Mouse (Mus musculus): ENCODE data around the gene Epb41l2. TPM values are rescaled to one million over a fixed set of nuclear protein-coding genes. Genes with fewer than 3 reads are reported as not detected.

Gene Epb41l2
- polyA plus RNA-seq (2012; rRNA removed) = 47.5 and 52.5 TPM in 2 replicates

DNA sequence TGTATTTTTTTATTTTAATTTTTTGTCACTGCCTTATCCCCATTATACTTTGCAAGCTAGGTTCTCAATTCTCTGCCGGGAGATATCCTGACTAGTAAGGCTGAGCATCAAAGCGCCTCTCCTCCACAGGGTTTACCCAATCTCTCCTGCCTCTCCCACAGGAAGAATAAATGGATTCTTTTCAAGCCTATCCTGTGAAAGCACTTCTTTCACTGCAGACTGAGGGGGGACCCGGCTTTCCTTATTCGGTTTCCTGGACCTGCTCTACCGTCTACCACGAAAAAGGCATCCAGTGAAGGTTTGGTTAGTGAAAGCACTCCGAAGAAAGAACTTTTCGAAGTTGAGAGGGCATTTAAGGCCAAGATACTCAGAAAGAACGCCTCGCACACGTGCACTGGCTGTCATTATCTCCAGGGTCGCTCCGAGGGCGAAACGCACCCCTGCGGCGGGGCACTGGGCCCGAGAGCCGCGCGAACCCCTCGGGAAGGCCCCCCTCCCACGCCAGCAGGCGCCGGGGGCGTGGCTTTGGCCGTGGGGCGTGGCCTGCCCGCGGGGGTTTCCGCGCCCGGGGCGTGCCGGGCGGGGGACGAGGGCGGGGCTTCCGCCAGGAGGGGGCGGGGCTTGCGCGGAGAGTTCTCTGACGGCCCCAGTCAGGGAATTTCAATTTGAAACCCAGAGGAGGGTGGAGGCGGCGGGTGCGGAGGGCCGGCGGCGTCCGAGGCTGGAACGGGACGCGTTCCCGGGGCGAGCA is at the start of gene Epb41l2:
Gene Epb41l2, plus strand, starts transcription at position 591 of the 751 bp plus-strand sequence.
- no peaks in the 10 kb centered on the region for H3K36me3 ChIP-seq (ENCODE audit: control insufficient read depth, insufficient read depth, low read length)
- H3K27ac ChIP-seq (ENCODE audit: control insufficient read depth, insufficient read depth, low read length) = no peak within 1 kb of the TSS
- no peaks in the 10 kb centered on the region for H3K27me3 ChIP-seq (ENCODE audit: control insufficient read depth, insufficient read depth, low read length)
- 3% methylated on average over 55 of the region's 55 CpGs for WGBS
- peak within 1 kb of the TSS; percentile 82 for H3K4me3 ChIP-seq (ENCODE audit: control insufficient read depth, insufficient read depth, low read length)
- peak; percentile 95 for DNase-seq
- no peaks in the 10 kb centered on the region; the same call in 1 of the 2 replicates for H3K4me1 ChIP-seq (replicated peaks; ENCODE audit: control insufficient read depth, insufficient read depth, low read length)
- TF ChIP-seq CTCF (IDR thresholded peaks at IDR 0.05; ENCODE audit: borderline replicate concordance, control insufficient read depth, extremely low read depth, insufficient read depth, low read length, poor library complexity) (peak; percentile 34; the same call in 1 of the 2 replicates), POLR2A (IDR thresholded peaks at IDR 0.05; ENCODE audit: control insufficient read depth, extremely low read depth, insufficient read depth, low read length, poor library complexity) (peak; percentile 82; the same call in 1 of the 2 replicates)

DNA sequence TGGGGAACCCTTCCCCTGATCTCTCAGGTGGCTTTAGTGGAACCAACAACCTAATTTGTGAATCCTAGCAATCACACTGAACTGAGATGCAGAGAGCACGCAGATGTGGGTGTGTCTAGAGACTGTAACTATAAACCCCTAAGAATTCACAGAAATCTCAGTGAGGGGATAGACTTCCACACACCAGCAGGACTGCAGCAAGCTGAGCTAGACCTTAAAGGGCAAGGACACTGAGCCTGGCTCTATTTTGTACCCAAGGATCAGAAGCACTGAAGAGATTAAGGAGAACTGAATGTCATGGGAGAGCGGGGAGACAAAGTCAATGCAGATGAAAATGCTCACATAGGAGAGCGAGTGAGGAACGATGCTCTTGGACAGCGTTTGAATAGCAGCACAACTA is 49.6 kb upstream of the Epb41l2 start:
- no peaks in the 10 kb centered on the region for H3K27me3 ChIP-seq (ENCODE audit: control insufficient read depth, insufficient read depth, low read length)
- H3K4me1 ChIP-seq (replicated peaks; ENCODE audit: control insufficient read depth, insufficient read depth, low read length) = no peaks in the 10 kb centered on the region
- H3K36me3 ChIP-seq (ENCODE audit: control insufficient read depth, insufficient read depth, low read length) = no peaks in the 10 kb centered on the region
- WGBS = 94% methylated on average over 5 of the region's 5 CpGs
- TF ChIP-seq POLR2A (IDR thresholded peaks at IDR 0.05; ENCODE audit: control insufficient read depth, extremely low read depth, insufficient read depth, low read length, poor library complexity) = no peak
- no peak for TF ChIP-seq CTCF (IDR thresholded peaks at IDR 0.05; ENCODE audit: borderline replicate concordance, control insufficient read depth, extremely low read depth, insufficient read depth, low read length, poor library complexity)
- DNase-seq = no peak
- H3K27ac ChIP-seq (ENCODE audit: control insufficient read depth, insufficient read depth, low read length) = no peak overlapping the region
- H3K4me3 ChIP-seq (ENCODE audit: control insufficient read depth, insufficient read depth, low read length) = no peak overlapping the region

GRCm38 (mm10) chr10:25310736-25311135 is 48.9 kb upstream of the Epb41l2 start:
- no peak for TF ChIP-seq CTCF (IDR thresholded peaks at IDR 0.05; ENCODE audit: borderline replicate concordance, control insufficient read depth, extremely low read depth, insufficient read depth, low read length, poor library complexity)
- no peak for TF ChIP-seq POLR2A (IDR thresholded peaks at IDR 0.05; ENCODE audit: control insufficient read depth, extremely low read depth, insufficient read depth, low read length, poor library complexity)
- Histone ChIP-seq H3K4me1 (replicated peaks; ENCODE audit: control insufficient read depth, insufficient read depth, low read length) (no peaks in the 10 kb centered on the region), H3K27ac (ENCODE audit: control insufficient read depth, insufficient read depth, low read length) (no peak overlapping the region), H3K36me3 (ENCODE audit: control insufficient read depth, insufficient read depth, low read length) (no peaks in the 10 kb centered on the region), H3K4me3 (ENCODE audit: control insufficient read depth, insufficient read depth, low read length) (no peak overlapping the region), H3K27me3 (ENCODE audit: control insufficient read depth, insufficient read depth, low read length) (no peaks in the 10 kb centered on the region)
- no peak for DNase-seq
- WGBS = 93% methylated on average over 4 of the region's 4 CpGs

DNA sequence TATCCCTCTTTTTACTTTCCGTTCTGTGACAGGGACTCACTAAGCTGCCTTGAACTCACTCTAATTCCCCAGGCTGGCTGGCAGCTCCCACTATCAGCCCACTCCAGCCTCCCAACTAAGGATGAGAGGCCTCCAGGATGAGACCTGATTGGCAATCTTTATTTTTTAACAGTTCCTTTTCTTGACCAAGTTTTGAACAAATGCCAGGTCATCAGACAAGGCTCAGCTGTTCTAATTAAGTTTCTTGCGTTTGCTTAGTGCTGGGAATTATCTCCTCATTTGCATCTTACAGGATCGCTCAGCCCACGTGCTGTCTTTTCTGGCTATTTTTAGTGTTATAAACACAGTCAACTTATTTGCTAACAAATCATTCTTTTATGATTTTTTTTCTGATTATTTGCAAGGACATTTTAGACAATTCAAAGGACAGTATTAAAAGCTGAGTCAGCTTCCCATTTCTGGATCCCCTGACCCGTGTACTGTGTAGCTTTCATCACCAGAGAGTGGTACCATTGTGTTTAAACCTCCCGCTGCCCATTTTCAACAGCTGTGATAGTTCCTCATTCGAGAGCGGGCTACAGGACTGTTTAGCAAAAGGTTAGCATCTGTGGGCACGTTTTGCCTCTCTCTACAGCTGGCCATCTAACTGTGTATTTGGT is 47.9 kb upstream of the Epb41l2 start:
- Histone ChIP-seq H3K4me3 (ENCODE audit: control insufficient read depth, insufficient read depth, low read length) (no peak overlapping the region), H3K27me3 (ENCODE audit: control insufficient read depth, insufficient read depth, low read length) (no peaks in the 10 kb centered on the region), H3K27ac (ENCODE audit: control insufficient read depth, insufficient read depth, low read length) (no peak overlapping the region), H3K36me3 (ENCODE audit: control insufficient read depth, insufficient read depth, low read length) (no peaks in the 10 kb centered on the region), H3K4me1 (replicated peaks; ENCODE audit: control insufficient read depth, insufficient read depth, low read length) (no peaks in the 10 kb centered on the region)
- no peak for TF ChIP-seq POLR2A (IDR thresholded peaks at IDR 0.05; ENCODE audit: control insufficient read depth, extremely low read depth, insufficient read depth, low read length, poor library complexity)
- TF ChIP-seq CTCF (IDR thresholded peaks at IDR 0.05; ENCODE audit: borderline replicate concordance, control insufficient read depth, extremely low read depth, insufficient read depth, low read length, poor library complexity) = no peak
- DNase-seq = no peak
- 50% methylated on average over 9 of the region's 9 CpGs for WGBS

- Histone ChIP-seq H3K27me3 (ENCODE audit: control insufficient read depth, insufficient read depth, low read length) (no peaks in the 10 kb centered on the region), H3K4me3 (ENCODE audit: control insufficient read depth, insufficient read depth, low read length) (no peak overlapping the region), H3K36me3 (ENCODE audit: control insufficient read depth, insufficient read depth, low read length) (no peaks in the 10 kb centered on the region), H3K4me1 (replicated peaks; ENCODE audit: control insufficient read depth, insufficient read depth, low read length) (no peaks in the 10 kb centered on the region), H3K27ac (ENCODE audit: control insufficient read depth, insufficient read depth, low read length) (no peak overlapping the region)
- DNase-seq = no peak
- 91% methylated on average over 17 of the region's 17 CpGs for WGBS
- no peak for TF ChIP-seq POLR2A (IDR thresholded peaks at IDR 0.05; ENCODE audit: control insufficient read depth, extremely low read depth, insufficient read depth, low read length, poor library complexity)
Observed at GRCm38 (mm10) chr10:25313856-25314584, 45.6 kb upstream of the Epb41l2 start.

- Histone ChIP-seq H3K4me3 (ENCODE audit: control insufficient read depth, insufficient read depth, low read length) (no peak overlapping the region), H3K36me3 (ENCODE audit: control insufficient read depth, insufficient read depth, low read length) (no peaks in the 10 kb centered on the region), H3K27me3 (ENCODE audit: control insufficient read depth, insufficient read depth, low read length) (no peaks in the 10 kb centered on the region), H3K27ac (ENCODE audit: control insufficient read depth, insufficient read depth, low read length) (no peak overlapping the region), H3K4me1 (replicated peaks; ENCODE audit: control insufficient read depth, insufficient read depth, low read length) (no peaks in the 10 kb centered on the region)
- DNase-seq = no peak
- TF ChIP-seq CTCF (IDR thresholded peaks at IDR 0.05; ENCODE audit: borderline replicate concordance, control insufficient read depth, extremely low read depth, insufficient read depth, low read length, poor library complexity) (no peak), POLR2A (IDR thresholded peaks at IDR 0.05; ENCODE audit: control insufficient read depth, extremely low read depth, insufficient read depth, low read length, poor library complexity) (no peak)
Observed at GRCm38 (mm10) chr10:25317665-25318064, 41.9 kb upstream of the Epb41l2 start.
